Mouse (Mus musculus) erythroid progenitor cell, adult 5-6 weeks (primary cell): ENCODE measurements around the gene Chrdl2. TPM values are rescaled to one million over a fixed set of nuclear protein-coding genes. Genes with fewer than 3 reads are reported as not detected.
"Not testable (repeated sequence)": the region's sequence is repeated elsewhere in the genome, so short reads cannot be mapped to it uniquely, and the experiment has no call there.

Source experiments
- ATAC-seq: replicated peaks from 2 replicates; pipeline ENCODE4 v1.8.0; 2016; ENCODE audit warnings: moderate number of reproducible peaks, mild to moderate bottlenecking, moderate TSS enrichment, inconsistent platforms; ENCODE audit not compliant: poor library complexity, low FRiP score, severe bottlenecking
- total RNA-seq, 2 experiments: library from RNA; stranded (forward) in 1 of 2; stranded (reverse) in 1 of 2; fragments of 150-400 nt in 1 of 2; fragments of 186-747, 209-891 nt in 1 of 2; gene quantifications; 2 replicates each; pipeline versions ENCODE4 v1.2.3 to v1.2.4; 2015 to 2017; ENCODE audit warnings: low replicate concordance in 2 of 2

Chrdl2 gene
- total RNA-seq (2015; ENCODE audit: low replicate concordance) (not detected in 2 replicates), total RNA-seq (2017; ENCODE audit: low replicate concordance) (not detected in 2 replicates)

- ATAC-seq, result no peak
These were observed at the start of gene Chrdl2 for GRCm38 (mm10) chr7:100005790-100006189. Gene Chrdl2 (plus strand): TSS chr7:100006172.

GRCm38 (mm10) chr7:99957226-99957965 is 48.6 kb upstream of the Chrdl2 start:
- ATAC-seq, result no peak

- not testable (repeated sequence) for ATAC-seq
These were observed 45.4 kb upstream of the Chrdl2 start for GRCm38 (mm10) chr7:99960571-99960970.

GRCm38 (mm10) chr7:99961518-99961917 is 44.5 kb upstream of the Chrdl2 start:
- ATAC-seq, result no peak

- no peak for ATAC-seq
These were observed 43.3 kb upstream of the Chrdl2 start for GRCm38 (mm10) chr7:99962536-99963236.

- ATAC-seq, result no peak
These were observed 42.6 kb upstream of the Chrdl2 start for GRCm38 (mm10) chr7:99963237-99963860.

GRCm38 (mm10) chr7:99965020-99965841 is 40.7 kb upstream of the Chrdl2 start:
- no peak for ATAC-seq

GRCm38 (mm10) chr7:99966011-99966721 is 39.8 kb upstream of the Chrdl2 start:
- ATAC-seq, result no peak

GRCm38 (mm10) chr7:99969151-99969550 is 36.8 kb upstream of the Chrdl2 start:
- no peak for ATAC-seq

- no peak for ATAC-seq
These were observed 34.0 kb upstream of the Chrdl2 start for GRCm38 (mm10) chr7:99971926-99972325.

- ATAC-seq, result not testable (repeated sequence)
These were observed 33.1 kb upstream of the Chrdl2 start for GRCm38 (mm10) chr7:99972912-99973311.

- no peak for ATAC-seq
These were observed 31.6 kb upstream of the Chrdl2 start for GRCm38 (mm10) chr7:99974208-99974970.

- ATAC-seq, result no peak
These were observed 30.0 kb upstream of the Chrdl2 start for GRCm38 (mm10) chr7:99975819-99976575.

- ATAC-seq, result no peak
These were observed 27.9 kb upstream of the Chrdl2 start for GRCm38 (mm10) chr7:99978041-99978440.

GRCm38 (mm10) chr7:99979081-99979480 is 26.9 kb upstream of the Chrdl2 start:
- ATAC-seq, result no peak

GRCm38 (mm10) chr7:99979546-99980131 is 26.3 kb upstream of the Chrdl2 start:
- ATAC-seq, result peak; percentile 52

GRCm38 (mm10) chr7:99980132-99980591 is 25.8 kb upstream of the Chrdl2 start, which contains the start of gene Rnf169:
Gene Rnf169 (minus strand): TSS chr7:99980448.
- peak; percentile 99 for ATAC-seq
